Mouse (Mus musculus) stomach, embryonic 14.5 days (tissue): Measurements from ENCODE around the gene Filip1. TPM values are rescaled to one million over a fixed set of nuclear protein-coding genes. Genes with fewer than 3 reads are reported as not detected.

ENCODE experiments used
- ATAC-seq: fragments of 200-750 bp; cut with Nextera tagmentation; 2 replicates; pipeline ENCODE4 v1.8.0; 2017; ENCODE audit warnings: low read depth, moderate TSS enrichment; ENCODE audit not compliant: insufficient number of reproducible peaks, insufficient read depth, low FRiP score
- H3K27ac ChIP-seq: fragments of 300-500 bp; sonication (generic); 2 replicates; pipeline ENCODE4 v1.5.1; 2014; ENCODE audit warnings: mild to moderate bottlenecking, low read length, moderate library complexity, mixed read lengths
- H3K27me3 ChIP-seq: fragments of 300-500 bp; sonication (generic); 2 replicates; pipeline ENCODE4 v1.6.1; 2014; ENCODE audit warnings: low read length, control low read depth, mixed read lengths; ENCODE audit not compliant: control insufficient read depth, insufficient read depth
- H3K36me3 ChIP-seq: fragments of 300-500 bp; sonication (generic); 2 replicates; pipeline ENCODE4 v1.6.1; 2014; ENCODE audit warnings: mild to moderate bottlenecking, control low read depth, low read length, moderate library complexity, mixed read lengths; ENCODE audit not compliant: control insufficient read depth, insufficient read depth
- H3K4me1 ChIP-seq: fragments of 300-500 bp; sonication (generic); 2 replicates; pipeline ENCODE4 v1.6.1; 2014; ENCODE audit warnings: low read length, control low read depth, mixed read lengths; ENCODE audit not compliant: control insufficient read depth, insufficient read depth
- H3K4me2 ChIP-seq: fragments of 300-500 bp; sonication (generic); replicated peaks from 2 replicates; pipeline ENCODE4 v1.6.1; 2014; ENCODE audit warnings: low read depth, low read length, control low read depth
- H3K4me3 ChIP-seq: fragments of 300-500 bp; sonication (generic); 2 replicates; pipeline ENCODE4 v1.5.1; 2014; ENCODE audit warnings: low read depth, low read length, control low read depth
- H3K9ac ChIP-seq: fragments of 300-500 bp; sonication (generic); replicated peaks from 2 replicates; pipeline ENCODE4 v1.6.1; 2014; ENCODE audit warnings: low read depth, mild to moderate bottlenecking, control low read depth, low read length, moderate library complexity, mixed read lengths
- H3K9me3 ChIP-seq: fragments of 300-500 bp; sonication (generic); 2 replicates; pipeline ENCODE4 v1.6.1; 2016; ENCODE audit warnings: low read depth, low read length, control low read depth; ENCODE audit not compliant: control insufficient read depth
- WGBS: fragments of 180-500 bp; shearing (Covaris S2); extraction: QIAGEN DNeasy Blood & Tissue Kit; methylation state at CpG from one replicate; pipeline ENCODE4 v1.1.7; 2014; 5-methylcytosine and 5-hydroxymethylcytosine counted together
- polyA plus RNA-seq: library from polyadenylated mRNA; unstranded; fragments of >200 nt; fragmentation: Nextera tagmentation; extraction: Ambion mirVana; gene quantifications from 2 replicates; pipeline ENCODE4 v1.2.1, GENCODE M21; 2014

The Filip1 gene
- polyA plus RNA-seq, 1 experiment from 2014 or later, result 10.9 TPM

DNA sequence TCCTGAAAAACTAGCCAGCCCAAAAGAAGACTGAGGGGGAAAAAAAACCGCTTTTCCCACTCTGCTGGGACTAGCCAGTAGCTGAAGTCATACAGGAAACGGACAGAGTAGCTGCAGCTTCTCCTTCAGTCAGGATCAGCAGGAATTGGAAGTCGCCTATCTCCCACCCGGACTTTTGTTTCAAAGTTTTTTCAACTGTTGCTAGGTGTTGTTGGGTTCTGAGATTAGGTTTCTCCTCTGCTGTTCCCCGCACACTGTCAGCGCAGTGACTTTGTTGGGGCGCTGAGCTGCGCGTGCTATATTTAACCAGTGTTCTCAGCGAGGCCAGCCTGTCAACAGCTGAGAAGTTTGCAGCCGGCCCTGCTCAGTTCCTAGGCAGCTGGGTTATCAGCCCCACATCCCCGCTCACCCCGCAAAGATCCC, 35.1 kb downstream of the Filip1 start:
- no peaks in the 10 kb centered on the region for H3K36me3 ChIP-seq
- 3% methylated on average over 13 of the region's 13 CpGs for WGBS
- H3K9me3 ChIP-seq, result no peaks in the 10 kb centered on the region
- no peaks in the 10 kb centered on the region for H3K27me3 ChIP-seq
- peak overlapping the region; percentile 31 for H3K4me3 ChIP-seq
- peak; percentile 82 for ATAC-seq
- H3K27ac ChIP-seq, result peak overlapping the region; percentile 73
- no peaks in the 10 kb centered on the region for H3K4me1 ChIP-seq
- peak overlapping the region; percentile 50 for H3K4me2 ChIP-seq
- H3K9ac ChIP-seq, result peak overlapping the region; percentile 4; the same call in 1 of the 2 replicates

DNA sequence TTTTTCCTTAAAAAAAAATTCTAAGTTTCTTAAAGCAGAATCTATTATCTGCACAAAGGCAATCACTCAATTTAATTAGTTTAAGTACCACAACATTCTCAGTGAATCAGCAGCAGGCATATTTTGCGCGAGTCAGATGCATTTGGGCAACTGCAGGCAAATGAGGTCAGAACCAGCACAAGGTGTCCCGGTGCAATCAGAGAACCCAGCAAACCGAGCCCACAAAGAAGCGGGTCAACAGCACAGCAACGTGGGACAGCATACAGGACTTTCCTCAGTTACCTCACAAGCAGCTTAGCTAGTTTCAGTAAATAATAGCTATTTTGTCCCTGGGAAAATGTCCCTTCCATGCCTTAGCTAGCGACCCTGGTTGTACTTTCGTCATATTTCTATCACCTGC, 35.9 kb downstream of the Filip1 start:
- H3K9ac ChIP-seq, result no peak overlapping the region; the same call in 1 of the 2 replicates
- ATAC-seq, result no peak
- no peaks in the 10 kb centered on the region for H3K27me3 ChIP-seq
- H3K36me3 ChIP-seq, result no peaks in the 10 kb centered on the region
- H3K9me3 ChIP-seq, result no peaks in the 10 kb centered on the region
- 54% methylated on average over 8 of the region's 8 CpGs for WGBS
- H3K4me2 ChIP-seq, result peak overlapping the region; percentile 50
- H3K4me1 ChIP-seq, result no peaks in the 10 kb centered on the region
- H3K4me3 ChIP-seq, result peak overlapping the region; percentile 31
- H3K27ac ChIP-seq, result peak overlapping the region; percentile 73; the same call in 1 of the 2 replicates

DNA sequence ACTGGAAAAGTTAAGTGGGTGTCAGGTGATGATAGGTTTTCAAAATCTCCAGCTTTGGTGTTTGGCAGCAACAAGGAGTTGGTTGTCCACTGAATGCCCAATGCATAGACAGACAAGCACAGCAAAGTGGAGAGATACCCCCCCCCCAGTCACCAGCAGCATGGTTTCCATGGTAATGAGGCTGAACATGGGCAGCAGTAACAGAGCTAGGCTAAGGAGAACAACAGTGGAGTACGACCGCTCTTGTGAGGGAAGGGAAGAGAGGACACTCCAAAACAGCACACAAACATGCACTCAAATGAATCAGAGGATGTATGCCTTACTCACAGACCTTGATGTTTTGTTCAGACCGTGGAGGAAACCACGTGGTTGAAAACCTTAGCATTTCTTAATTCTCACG, 37.5 kb downstream of the Filip1 start:
- no peak for ATAC-seq
- H3K4me1 ChIP-seq, result no peaks in the 10 kb centered on the region
- no peak overlapping the region for H3K9ac ChIP-seq
- no peaks in the 10 kb centered on the region for H3K36me3 ChIP-seq
- no peaks in the 10 kb centered on the region for H3K27me3 ChIP-seq
- no peak overlapping the region for H3K27ac ChIP-seq
- no peaks in the 10 kb centered on the region for H3K9me3 ChIP-seq
- 77% methylated on average over 5 of the region's 5 CpGs for WGBS
- H3K4me2 ChIP-seq, result peak overlapping the region; percentile 0; the same call in 1 of the 2 replicates
- H3K4me3 ChIP-seq, result no peak overlapping the region

DNA sequence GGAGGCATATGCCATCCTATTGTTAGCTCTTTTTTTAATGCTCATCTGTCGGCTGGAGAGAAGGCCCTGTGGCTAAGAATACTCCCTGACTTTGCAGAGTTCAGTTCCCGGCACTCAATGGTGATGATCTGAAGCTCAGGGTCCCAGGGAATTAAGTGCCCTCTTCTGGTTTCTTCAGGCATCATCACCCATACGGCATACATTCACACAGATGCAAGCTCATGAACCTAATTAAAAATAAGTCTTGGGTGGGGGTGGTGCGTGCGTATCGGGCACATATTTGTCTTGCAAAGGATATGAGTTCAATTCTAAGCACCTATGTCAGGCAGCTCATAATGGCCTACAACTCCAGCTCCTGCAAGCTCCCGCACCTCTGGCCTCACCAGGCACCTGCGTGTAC, 39.1 kb downstream of the Filip1 start:
- no peaks in the 10 kb centered on the region for H3K9me3 ChIP-seq
- H3K36me3 ChIP-seq, result no peaks in the 10 kb centered on the region
- H3K4me3 ChIP-seq, result no peak overlapping the region
- no peak overlapping the region for H3K27ac ChIP-seq
- no peak overlapping the region for H3K4me2 ChIP-seq
- no peak overlapping the region for H3K9ac ChIP-seq
- no peaks in the 10 kb centered on the region for H3K4me1 ChIP-seq
- 89% methylated on average over 8 of the region's 8 CpGs for WGBS
- no peak for ATAC-seq
- H3K27me3 ChIP-seq, result no peaks in the 10 kb centered on the region

DNA sequence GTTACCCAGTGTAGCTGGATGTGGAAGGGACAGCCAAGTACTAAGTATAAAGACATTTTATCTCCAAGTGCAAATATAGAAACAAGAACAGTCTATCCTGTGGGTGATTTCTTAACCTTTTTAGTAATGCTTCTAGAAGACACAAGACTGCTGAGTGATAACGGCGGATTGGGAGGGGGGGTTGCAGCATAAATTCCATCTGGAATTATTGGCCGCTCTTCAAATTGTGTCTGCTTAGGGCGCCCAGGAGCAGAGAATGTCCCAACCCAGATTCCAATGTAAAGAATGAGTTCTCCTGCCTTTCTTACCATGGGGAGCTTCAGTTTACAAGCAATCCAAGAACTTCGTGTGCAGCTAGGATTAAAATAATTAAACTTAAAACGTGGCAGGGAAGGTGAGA, 39.9 kb downstream of the Filip1 start:
- no peak overlapping the region; the same call in 1 of the 2 replicates for H3K27ac ChIP-seq

DNA sequence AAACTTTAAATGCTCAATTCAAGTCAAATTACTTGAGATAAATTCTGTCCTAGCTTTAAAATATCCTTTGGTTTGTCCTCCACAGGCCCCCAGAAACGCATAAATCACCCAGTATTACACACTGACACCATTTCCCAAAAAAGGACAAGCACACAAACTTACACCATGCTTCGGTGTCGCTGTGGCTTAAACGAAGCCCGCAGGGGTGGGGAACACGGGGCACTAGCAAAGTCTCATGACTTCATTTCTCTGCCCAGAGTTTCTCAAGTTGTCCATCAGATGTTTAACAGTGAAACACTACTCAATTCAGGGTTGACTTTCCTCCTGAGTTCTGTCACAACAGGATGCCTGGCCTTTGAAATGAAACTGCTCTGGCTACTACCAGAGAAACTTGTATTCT, 41.0 kb downstream of the Filip1 start:
- H3K4me3 ChIP-seq, result no peak overlapping the region
- H3K36me3 ChIP-seq, result no peaks in the 10 kb centered on the region
- no peak overlapping the region for H3K4me2 ChIP-seq
- ATAC-seq, result no peak
- no peak overlapping the region for H3K9ac ChIP-seq
- no peaks in the 10 kb centered on the region for H3K27me3 ChIP-seq
- no peaks in the 10 kb centered on the region for H3K9me3 ChIP-seq
- WGBS, result 51% methylated on average over 6 of the region's 6 CpGs
- 0 out of 2 replicates have a peak, but pooled peaks cover 3% of the 10 kb centered on the region for H3K4me1 ChIP-seq
- H3K27ac ChIP-seq, result peak overlapping the region; percentile 74

More for the DNA sequence above, 39.9 kb downstream of the Filip1 start:
- Histone ChIP-seq H3K9me3 (no peaks in the 10 kb centered on the region), H3K4me1 (0 out of 2 replicates have a peak, but pooled peaks cover under 1% of the 10 kb centered on the region), H3K9ac (no peak overlapping the region), H3K4me2 (no peak overlapping the region), H3K27me3 (no peaks in the 10 kb centered on the region), H3K4me3 (no peak overlapping the region), H3K36me3 (no peaks in the 10 kb centered on the region)
- WGBS, result 63% methylated on average over 6 of the region's 6 CpGs
- ATAC-seq, result no peak

DNA sequence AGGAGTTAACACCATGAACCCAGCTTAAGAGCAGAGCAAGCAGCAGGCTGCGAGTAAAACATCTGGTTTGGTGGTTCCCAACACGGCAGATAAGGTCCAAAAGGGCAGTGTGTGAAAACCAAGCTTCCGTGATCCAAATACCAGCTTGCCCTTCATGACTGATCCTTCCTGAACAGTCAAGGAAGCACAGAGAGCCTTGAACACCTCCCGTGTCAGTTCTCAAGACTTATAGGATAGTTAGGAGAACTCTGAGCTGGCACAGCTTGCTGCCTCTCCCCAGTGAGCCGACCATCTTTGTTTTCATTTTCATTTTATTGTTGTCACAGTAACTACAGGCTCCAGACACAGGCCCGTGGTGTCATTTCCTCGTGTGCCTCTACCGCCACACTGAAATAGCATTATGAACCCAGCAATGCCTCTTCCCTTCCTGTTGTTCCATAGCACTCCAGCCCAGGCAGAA, 42.0 kb downstream of the Filip1 start:
- no peaks in the 10 kb centered on the region for H3K36me3 ChIP-seq
- H3K4me1 ChIP-seq, result 0 out of 2 replicates have a peak, but pooled peaks cover 3% of the 10 kb centered on the region
- WGBS, result 61% methylated on average over 8 of the region's 8 CpGs
- no peaks in the 10 kb centered on the region for H3K27me3 ChIP-seq
- 0 out of 2 replicates have a peak overlapping the region, but pooled peaks have one; percentile 0 for H3K9ac ChIP-seq
- 0 out of 2 replicates have a peak overlapping the region, but pooled peaks have one; percentile 3 for H3K4me2 ChIP-seq
- H3K4me3 ChIP-seq, result no peak overlapping the region
- ATAC-seq, result no peak
- peak overlapping the region; percentile 74; the same call in 1 of the 2 replicates for H3K27ac ChIP-seq
- H3K9me3 ChIP-seq, result no peaks in the 10 kb centered on the region

DNA sequence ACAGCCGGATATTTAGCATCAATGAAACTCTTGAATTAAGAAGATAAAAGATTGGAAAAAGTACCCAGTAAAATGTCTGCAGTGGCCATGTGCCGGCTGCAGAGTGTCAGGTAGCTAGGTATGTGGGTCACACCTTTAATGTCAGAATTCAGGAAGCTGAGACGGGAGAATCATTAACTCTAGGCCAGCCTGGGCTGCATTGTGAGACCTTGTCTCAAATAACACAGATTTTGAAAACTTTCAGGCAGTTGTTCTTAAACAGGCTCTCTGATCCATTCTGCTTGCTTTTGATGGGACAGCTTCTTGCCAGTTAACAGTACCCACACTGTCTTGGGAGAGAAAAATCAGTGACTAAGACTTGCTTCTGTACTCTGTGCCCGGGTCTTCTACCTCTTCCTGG, 43.1 kb downstream of the Filip1 start:
- no peak for ATAC-seq
- WGBS, result 74% methylated on average over 4 of the region's 4 CpGs
- Histone ChIP-seq H3K27me3 (no peaks in the 10 kb centered on the region), H3K9ac (no peak overlapping the region), H3K4me2 (no peak overlapping the region), H3K4me3 (no peak overlapping the region), H3K36me3 (no peaks in the 10 kb centered on the region), H3K9me3 (no peaks in the 10 kb centered on the region), H3K27ac (no peak overlapping the region), H3K4me1 (0 out of 2 replicates have a peak, but pooled peaks cover 3% of the 10 kb centered on the region)
